Mouse (Mus musculus): ENCODE results near the gene Asns.

GRCm38 (mm10) chr6:7669721-7670120 lies 23.3 kb downstream of the Asns start:
- TF ChIP-seq CTCF (IDR thresholded peaks at IDR 0.05; ENCODE audit: low read depth) (no peak), EP300 (IDR thresholded peaks at IDR 0.05; ENCODE audit: low read depth) (no peak)

Measured in liver, embryonic 14.5 days (tissue).